21 mouse cellular contexts compared by ENCODE assay signal in the genomic region with DNA sequence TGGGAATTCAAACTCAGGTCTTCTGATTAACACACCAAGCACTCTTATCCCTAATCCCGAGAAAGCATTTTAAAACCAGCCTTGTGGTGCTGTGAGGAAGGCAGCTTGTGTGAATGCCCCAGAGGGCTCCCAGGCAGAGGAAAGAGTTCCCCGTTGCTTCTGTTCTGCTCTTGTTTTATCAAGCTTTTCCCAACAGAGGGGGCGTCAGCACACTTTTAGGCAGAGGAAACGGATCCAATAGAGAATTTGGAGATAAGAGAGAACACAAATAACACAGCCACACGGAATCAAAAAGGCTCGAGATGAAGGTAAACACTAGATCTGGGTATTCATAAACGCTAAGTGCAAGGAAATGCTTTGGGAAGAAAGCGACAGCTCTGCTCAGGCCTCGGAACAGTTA.
A peak's percentile ranks its signal among the peaks of the same experiment; 100 is the strongest.
DNase-seq lines count a peak whose midpoint lies in the region; ATAC-seq and TF ChIP-seq lines count a peak whose summit lies in the region.
"Had no signal": no experiment of that assay in that cellular context is flagged by ENCODE, and none has a peak within 500 bp of the region (broad histone marks: within the 10 kb centered on the region; RNA-seq: fewer than 3 reads in every experiment).

No protein-coding gene starts in this region.

- H3K4me1 ChIP-seq in embryonic facial prominence, embryonic 11.5 days (ENCODE audit: control insufficient read depth, insufficient read depth, low read length) = no peaks in the 10 kb centered on the region
- H3K4me1 ChIP-seq in embryonic facial prominence, embryonic 10.5 days = peaks cover 11% of the 10 kb centered on the region
- H3K4me1 ChIP-seq in heart, embryonic 14.5 days (ENCODE audit: control insufficient read depth in 2 of 2, insufficient read depth in 2 of 2, low read length in 2 of 2) = peaks cover 3 to 4% of the 10 kb centered on the region in 2 experiments; a peak in 2 of 4 replicates
- no peaks in the 10 kb centered on the region for H3K4me1 ChIP-seq in heart, adult 2 months (ENCODE audit: control insufficient read depth, insufficient read depth, low read length)
- H3K4me1 ChIP-seq in lung, embryonic 14.5 days (ENCODE audit: insufficient read depth) = 0 out of 2 replicates have a peak, but pooled peaks cover 6% of the 10 kb centered on the region
- H3K4me1 ChIP-seq: megakaryocyte, embryonic 14.5 days had no signal

- H3K27ac ChIP-seq in embryonic facial prominence, embryonic 11.5 days (replicated peaks; ENCODE audit: low read depth, low read length) = no peak overlapping the region
- no peak overlapping the region for H3K27ac ChIP-seq in embryonic facial prominence, embryonic 10.5 days (replicated peaks)
- no peak overlapping the region for H3K27ac ChIP-seq in heart, embryonic 14.5 days (replicated peaks in 1 of 2; ENCODE audit: control insufficient read depth in 1 of 2, insufficient read depth in 1 of 2, low read depth in 2 of 2, low read length in 2 of 2)
- no peak overlapping the region for H3K27ac ChIP-seq in heart, adult 2 months
- no peak overlapping the region; the same call in 1 of the 2 replicates for H3K27ac ChIP-seq in lung, embryonic 14.5 days (ENCODE audit: low read depth)
- H3K27ac ChIP-seq: forebrain, embryonic 12.5 days; hindbrain, postnatal 0 days; liver, embryonic 14.5 days had no signal

- H3K4me2 ChIP-seq in embryonic facial prominence, embryonic 11.5 days (ENCODE audit: low read depth, low read length) = no peak overlapping the region
- peak overlapping the region; percentile 53 for H3K4me2 ChIP-seq in heart, embryonic 14.5 days (ENCODE audit: low read length)
- H3K4me2 ChIP-seq in lung, embryonic 14.5 days = peak overlapping the region; percentile 40
- H3K4me2 ChIP-seq: forebrain, embryonic 12.5 days had no signal

- H3K36me3 ChIP-seq in embryonic facial prominence, embryonic 11.5 days (replicated peaks; ENCODE audit: control insufficient read depth, insufficient read depth, low read depth, low read length) = no peaks in the 10 kb centered on the region
- H3K36me3 ChIP-seq in embryonic facial prominence, embryonic 10.5 days (replicated peaks) = no peaks in the 10 kb centered on the region
- no peaks in the 10 kb centered on the region for H3K36me3 ChIP-seq in heart, embryonic 14.5 days (ENCODE audit: control insufficient read depth, insufficient read depth, low read length)
- H3K36me3 ChIP-seq in heart, adult 2 months (ENCODE audit: control insufficient read depth, insufficient read depth, low read length) = no peaks in the 10 kb centered on the region
- no peaks in the 10 kb centered on the region for H3K36me3 ChIP-seq in lung, embryonic 14.5 days (ENCODE audit: insufficient read depth)
- H3K36me3 ChIP-seq: forebrain, embryonic 12.5 days; G1E had no signal

- no peak for TF ChIP-seq POLR2A in heart, adult 2 months (IDR thresholded peaks at IDR 0.05; ENCODE audit: insufficient read depth, low read depth, low read length)
- no peak for TF ChIP-seq POLR2A in brain, embryonic 14.5 days (IDR thresholded peaks at IDR 0.05; ENCODE audit: borderline replicate concordance, extremely low read depth, insufficient read depth, insufficient read length, poor library complexity, severe bottlenecking)

- no peaks in the 10 kb centered on the region for H3K27me3 ChIP-seq in embryonic facial prominence, embryonic 11.5 days (ENCODE audit: control insufficient read depth, insufficient read depth, low read length)
- H3K27me3 ChIP-seq in embryonic facial prominence, embryonic 10.5 days (replicated peaks; ENCODE audit: low read depth, poor library complexity, severe bottlenecking) = no peaks in the 10 kb centered on the region
- H3K27me3 ChIP-seq in heart, embryonic 14.5 days (ENCODE audit: control insufficient read depth, insufficient read depth, low read length) = no peaks in the 10 kb centered on the region
- H3K27me3 ChIP-seq in heart, adult 2 months (ENCODE audit: control insufficient read depth, insufficient read depth, low read length) = no peaks in the 10 kb centered on the region
- no peaks in the 10 kb centered on the region for H3K27me3 ChIP-seq in lung, embryonic 14.5 days (ENCODE audit: insufficient read depth, low read length)
- H3K27me3 ChIP-seq: megakaryocyte, embryonic 14.5 days had no signal

- no peak for TF ChIP-seq CTCF in heart, adult 2 months (IDR thresholded peaks at IDR 0.05)
- TF ChIP-seq CTCF in lung, embryonic 14.5 days (IDR thresholded peaks at IDR 0.05; ENCODE audit: low read depth) = peak; percentile 23; the same call in 1 of the 2 replicates
- TF ChIP-seq CTCF in brain, embryonic 14.5 days (IDR thresholded peaks at IDR 0.05; ENCODE audit: borderline replicate concordance, extremely low read depth, insufficient read depth, insufficient read length) = no peak; the same call in 1 of the 2 replicates

- intact Hi-C loops in heart, adult 2 months (cut with DNase I) = no loop called here

- ATAC-seq in embryonic facial prominence, embryonic 11.5 days (replicated peaks; ENCODE audit: insufficient number of reproducible peaks, low FRiP score, low TSS enrichment, low read depth) = no peak
- no peak for ATAC-seq in heart, embryonic 14.5 days (ENCODE audit: insufficient number of reproducible peaks, insufficient read depth, low FRiP score, low read depth)
- ATAC-seq in lung, embryonic 14.5 days (ENCODE audit: insufficient read depth) = no peak
- ATAC-seq: activated CD4-positive, CD25-positive, alpha-beta regulatory T cell, adult 4 months; hindbrain, postnatal 0 days; intestine, postnatal 0 days had no signal

- DNase-seq in embryonic facial prominence, embryonic 11.5 days (ENCODE audit: low spot score) = peak; percentile 7
- no peak for DNase-seq in embryonic facial prominence, embryonic 10.5 days (ENCODE audit: low spot score)
- DNase-seq in heart, adult 2 months = no peak
- peak; percentile 57 for DNase-seq in lung, embryonic 14.5 days
- DNase-seq in lung, postnatal 14 days = no peak
- DNase-seq in brain, embryonic 14.5 days (ENCODE audit: low read depth) = peak; percentile 50
- DNase-seq: adrenal gland, postnatal 14 days; cerebellum, adult 11 months; cerebellum, postnatal 10 days; gastrocnemius, postnatal 14 days; heart, postnatal 36 days; right cerebral cortex, postnatal 25 days; thymus, postnatal 36 days had no signal

- WGBS in embryonic facial prominence, embryonic 11.5 days = 18% methylated on average over 9 of the region's 9 CpGs
- 20% methylated on average over 9 of the region's 9 CpGs for WGBS in embryonic facial prominence, embryonic 10.5 days
- 12% methylated on average over 9 of the region's 9 CpGs for WGBS in heart, embryonic 14.5 days
- 21% methylated on average over 9 of the region's 9 CpGs for WGBS in heart, adult 2 months
- WGBS in lung, embryonic 14.5 days = 10% methylated on average over 9 of the region's 9 CpGs

- H3K4me3 ChIP-seq in embryonic facial prominence, embryonic 11.5 days (ENCODE audit: low read depth, low read length) = no peak overlapping the region
- H3K4me3 ChIP-seq in embryonic facial prominence, embryonic 10.5 days = no peak overlapping the region
- H3K4me3 ChIP-seq in heart, embryonic 14.5 days (ENCODE audit: control insufficient read depth in 1 of 2, insufficient read depth in 1 of 2, low read depth in 1 of 2, low read length in 2 of 2) = no peak overlapping the region
- H3K4me3 ChIP-seq in heart, adult 2 months = no peak overlapping the region
- H3K4me3 ChIP-seq in lung, embryonic 14.5 days (ENCODE audit: low read depth, low read length) = no peak overlapping the region
- H3K4me3 ChIP-seq: forebrain, embryonic 12.5 days; megakaryocyte, embryonic 14.5 days had no signal

- no peak for TF ChIP-seq EP300 in heart, adult 2 months (IDR thresholded peaks at IDR 0.05; ENCODE audit: insufficient read depth, low read depth, low read length)

- no peaks in the 10 kb centered on the region for H3K79me2 ChIP-seq in heart, adult 2 months (replicated peaks; ENCODE audit: control insufficient read depth, insufficient read depth, low read length)

- H3K9ac ChIP-seq in embryonic facial prominence, embryonic 11.5 days (replicated peaks; ENCODE audit: low read length) = no peak overlapping the region
- no peak overlapping the region for H3K9ac ChIP-seq in heart, embryonic 14.5 days (ENCODE audit: low read length)
- H3K9ac ChIP-seq in heart, adult 2 months (ENCODE audit: low read depth, low read length) = no peak overlapping the region
- H3K9ac ChIP-seq in lung, embryonic 14.5 days = no peak overlapping the region
- H3K9ac ChIP-seq: forebrain, embryonic 12.5 days; liver, embryonic 14.5 days had no signal

- no peaks in the 10 kb centered on the region for H3K9me3 ChIP-seq in embryonic facial prominence, embryonic 11.5 days (replicated peaks; ENCODE audit: control insufficient read depth, low read length)
- peaks cover 3% of the 10 kb centered on the region; the same call in 1 of the 2 replicates for H3K9me3 ChIP-seq in embryonic facial prominence, embryonic 10.5 days
- H3K9me3 ChIP-seq in heart, embryonic 14.5 days (ENCODE audit: control insufficient read depth, low read length) = no peaks in the 10 kb centered on the region
- no peaks in the 10 kb centered on the region for H3K9me3 ChIP-seq in lung, embryonic 14.5 days (ENCODE audit: low read depth, low read length)

Comparison
In these comparisons a context has a peak if more than half of its experiments do, and no peak if none do; other contexts are left out.
1. DNase-seq: peak in embryonic facial prominence, embryonic 11.5 days (single experiment), lung, embryonic 14.5 days (single experiment) and brain, embryonic 14.5 days (single experiment); none in embryonic facial prominence, embryonic 10.5 days (single experiment), heart, adult 2 months (0 of 2) and lung, postnatal 14 days (single experiment).